Mouse (Mus musculus) C2C12 (cell line): ENCODE data around the gene Nudt6.

Experiments used
- CEBPB ChIP-seq: IDR thresholded peaks from one replicate; pipeline ENCODE4 v1.6.1; 2011; ENCODE audit warnings: low read depth, mild to moderate bottlenecking, control low read depth, moderate library complexity
- CTCF ChIP-seq: IDR thresholded peaks from one replicate; pipeline ENCODE4 v1.5.1; 2011; ENCODE audit not compliant: control insufficient read depth, insufficient read depth, insufficient read length
- MAX ChIP-seq: IDR thresholded peaks from one replicate; pipeline ENCODE4 v1.6.1; 2011; ENCODE audit warnings: mild to moderate bottlenecking, control low read depth
- USF1 ChIP-seq: IDR thresholded peaks from one replicate; pipeline ENCODE4 v1.6.1; 2011; ENCODE audit warnings: low read depth, mild to moderate bottlenecking, control low read depth, moderate library complexity

DNA sequence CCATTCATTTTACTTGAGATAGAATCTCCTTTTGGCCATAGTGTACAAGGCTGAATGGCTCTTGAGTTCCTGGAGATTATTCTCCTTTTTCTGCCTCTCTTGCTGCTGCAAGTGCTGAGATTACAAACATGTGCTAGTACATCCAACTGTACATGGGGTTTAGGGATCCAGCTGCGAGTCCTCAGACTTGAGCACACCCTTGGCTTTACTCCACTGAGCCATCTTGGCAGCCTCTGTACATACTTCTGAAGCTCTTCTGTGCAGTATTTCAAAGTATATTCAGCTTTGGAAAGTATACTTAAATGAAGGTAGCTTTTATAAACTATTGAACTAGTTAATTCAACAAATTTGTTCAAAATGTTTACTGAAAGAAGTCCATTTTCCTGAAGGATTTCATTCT lies 19.8 kb upstream of the Nudt6 start:
- TF ChIP-seq CTCF, result no peak
- no peak for TF ChIP-seq USF1
- TF ChIP-seq MAX, result no peak
- TF ChIP-seq CEBPB, result no peak
